Mouse (Mus musculus): ENCODE measurements around the gene Myo15b. TPM values are rescaled to one million over a fixed set of nuclear protein-coding genes. Genes with fewer than 3 reads are reported as not detected.
A peak's percentile ranks its signal among the peaks of the same experiment; 100 is the strongest.

The Myo15b gene
- total RNA-seq, 1 experiment from 2014 or later = not detected

DNA sequence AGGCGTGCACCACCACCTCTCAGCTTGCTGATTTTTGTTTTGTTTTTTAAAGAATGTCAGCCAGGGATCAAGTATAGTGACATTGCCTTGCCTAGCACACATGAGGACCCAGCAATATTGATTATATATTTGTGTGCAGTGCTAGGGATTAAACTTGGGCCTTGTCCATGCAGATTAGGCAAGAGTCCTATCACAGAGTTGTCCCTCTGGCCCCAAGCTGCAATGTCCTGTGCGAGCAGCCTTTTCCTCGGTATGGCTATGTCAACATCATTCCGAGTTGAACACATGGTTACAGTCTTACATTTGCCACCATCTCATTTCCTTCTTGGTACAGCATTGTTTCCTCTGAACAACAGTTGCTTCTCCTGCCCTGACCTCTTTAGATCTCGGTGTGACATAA lies 60.9 kb downstream of the Myo15b start:
- no peak for ATAC-seq (replicated peaks; ENCODE audit: insufficient number of reproducible peaks, low FRiP score, low TSS enrichment, poor library complexity, severe bottlenecking)

- 0 out of 2 replicates have a peak, but pooled peaks have one; percentile 68 for ATAC-seq (replicated peaks; ENCODE audit: insufficient number of reproducible peaks, low FRiP score, low TSS enrichment, poor library complexity, severe bottlenecking)
These were observed 62.1 kb downstream of the Myo15b start for GRCm38 (mm10) chr11:115920110-115920818.

DNA sequence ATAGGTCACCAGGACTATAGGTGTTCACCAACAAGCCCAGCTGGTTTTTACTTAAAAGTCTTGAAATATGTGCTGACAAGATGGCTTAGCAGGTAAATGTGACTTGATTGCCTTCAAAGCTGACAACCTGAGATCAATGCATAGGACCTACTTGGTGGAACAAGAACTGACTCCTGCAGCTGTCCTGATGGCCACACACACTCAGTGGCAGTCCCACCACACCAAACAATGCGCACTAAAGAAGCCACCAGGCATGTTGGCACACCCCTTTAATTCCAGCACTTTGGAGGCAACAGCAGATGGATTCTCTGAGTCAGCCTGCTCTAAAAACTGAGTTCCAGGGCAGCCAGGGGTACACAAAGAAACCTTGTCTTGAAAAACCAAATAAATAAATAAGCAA lies 63.8 kb downstream of the Myo15b start:
- no peak for ATAC-seq (replicated peaks; ENCODE audit: insufficient number of reproducible peaks, low FRiP score, low TSS enrichment, poor library complexity, severe bottlenecking)

- no peak for ATAC-seq (replicated peaks; ENCODE audit: insufficient number of reproducible peaks, low FRiP score, low TSS enrichment, poor library complexity, severe bottlenecking)
These were observed 70.8 kb downstream of the Myo15b start for GRCm38 (mm10) chr11:115929031-115929430.

DNA sequence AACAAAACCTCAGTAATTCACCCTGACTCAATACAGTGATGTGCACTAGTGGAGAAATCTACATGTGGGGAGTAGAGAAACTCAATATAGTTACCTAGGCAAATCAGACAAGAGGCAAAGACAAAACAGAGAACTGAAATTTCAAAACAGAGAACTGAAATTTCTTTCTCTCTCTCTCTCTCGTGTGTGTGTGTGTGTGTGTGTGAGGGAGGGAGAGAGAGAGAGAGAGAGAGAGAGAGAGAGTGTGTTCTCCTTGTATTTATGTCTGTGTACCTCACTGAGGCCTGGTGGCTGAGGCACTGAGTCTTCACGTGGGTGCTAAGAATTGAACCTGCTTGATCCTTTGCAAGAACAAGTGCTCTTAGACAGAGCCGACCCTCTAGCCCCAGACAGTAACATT lies 71.6 kb downstream of the Myo15b start:
- ATAC-seq (replicated peaks; ENCODE audit: insufficient number of reproducible peaks, low FRiP score, low TSS enrichment, poor library complexity, severe bottlenecking) = peak; percentile 34; the same call in 1 of the 2 replicates

GRCm38 (mm10) chr11:115931235-115931634 lies 73.0 kb downstream of the Myo15b start:
- no peak for ATAC-seq (replicated peaks; ENCODE audit: insufficient number of reproducible peaks, low FRiP score, low TSS enrichment, poor library complexity, severe bottlenecking)

GRCm38 (mm10) chr11:115933108-115933746 lies 75.0 kb downstream of the Myo15b start, which contains the start of the genes Sap30bp and Recql5:
Gene Sap30bp (plus strand): TSS chr11:115933282.
Gene Recql5 (minus strand): TSS chr11:115933477.
- peak; percentile 99 for ATAC-seq (replicated peaks; ENCODE audit: insufficient number of reproducible peaks, low FRiP score, low TSS enrichment, poor library complexity, severe bottlenecking)

DNA sequence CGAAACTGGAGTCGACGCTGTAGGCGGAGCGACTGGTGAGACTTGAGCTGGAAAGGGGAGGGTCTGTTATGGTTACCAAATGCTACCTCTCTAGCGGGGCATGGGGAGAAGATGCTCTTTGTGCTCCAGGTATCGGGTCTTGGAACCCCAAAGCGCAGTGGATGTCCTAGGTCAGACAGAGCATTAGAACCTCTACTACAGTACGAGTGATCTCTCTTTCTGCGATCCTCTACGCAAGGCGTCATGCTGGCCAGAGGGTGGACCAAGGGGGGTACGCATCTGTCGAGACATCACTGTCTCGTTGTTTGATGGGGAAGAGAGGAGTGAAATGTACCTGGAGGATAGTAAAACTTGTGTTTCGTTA lies 75.5 kb downstream of the Myo15b start:
- peak; percentile 12; the same call in 1 of the 2 replicates for ATAC-seq (replicated peaks; ENCODE audit: insufficient number of reproducible peaks, low FRiP score, low TSS enrichment, poor library complexity, severe bottlenecking)

- peak; percentile 69; the same call in 1 of the 2 replicates for ATAC-seq (replicated peaks; ENCODE audit: insufficient number of reproducible peaks, low FRiP score, low TSS enrichment, poor library complexity, severe bottlenecking)
These were observed 81.6 kb downstream of the Myo15b start for GRCm38 (mm10) chr11:115939690-115940329.

GRCm38 (mm10) chr11:115941980-115942379 lies 83.8 kb downstream of the Myo15b start:
- no peak for ATAC-seq (replicated peaks; ENCODE audit: insufficient number of reproducible peaks, low FRiP score, low TSS enrichment, poor library complexity, severe bottlenecking)

Other genes starting within 250 kb of the Myo15b start
- gene Mif4gd, start 245.4 kb upstream of the Myo15b start, total RNA-seq (2017) = 37.5 to 42.1 TPM (median 41.2 TPM) in 3 replicates
- 14.2 to 23.5 TPM (median 15.3 TPM) in 3 replicates for gene Slc25a19, start 230.1 kb upstream of the Myo15b start, total RNA-seq (2017)
- gene Grb2, start 149.8 kb upstream of the Myo15b start, total RNA-seq (2017) = 28.1 to 56.7 TPM (median 47.2 TPM) in 3 replicates
- gene Tmem94, start 93.0 kb upstream of the Myo15b start, total RNA-seq (2017) = 10.8 to 33.1 TPM (median 10.9 TPM) in 3 replicates
- gene Caskin2, start 44.8 kb upstream of the Myo15b start, total RNA-seq (2017) = 0.19 to 5.1 TPM (median 0.78 TPM) in 3 replicates
- 6.3 to 11.7 TPM (median 7.3 TPM) in 3 replicates for gene Tsen54, start 43.7 kb upstream of the Myo15b start, total RNA-seq (2017)
- gene Llgl2, start 34.4 kb upstream of the Myo15b start, total RNA-seq (2017) = 10.4 to 25.9 TPM (median 10.7 TPM) in 3 replicates
- gene Smim5, start 41.6 kb downstream of the Myo15b start, total RNA-seq (2017) = 0.87 to 5.0 TPM (median 0.96 TPM) in 3 replicates
- 0.49 TPM in 1 of 3 replicates, not detected in the others for gene Smim6, start 53.6 kb downstream of the Myo15b start, total RNA-seq (2017)
- 109 to 210 TPM (median 121 TPM) in 3 replicates for gene Sap30bp, start 74.9 kb downstream of the Myo15b start, total RNA-seq (2017)
- gene Recql5, start 75.1 kb downstream of the Myo15b start, total RNA-seq (2017) = 16.2 to 25.6 TPM (median 23.2 TPM) in 3 replicates
- gene Itgb4, start 116.3 kb downstream of the Myo15b start, total RNA-seq (2017) = not detected in 3 replicates
- gene Galk1, start 154.3 kb downstream of the Myo15b start, total RNA-seq (2017) = 3.6 to 6.4 TPM (median 5.8 TPM) in 3 replicates
- gene H3f3b, start 169.6 kb downstream of the Myo15b start, total RNA-seq (2017) = 1,370 to 2,118 TPM (median 2,068 TPM) in 3 replicates
- gene Unk, start 171.9 kb downstream of the Myo15b start, total RNA-seq (2017) = 8.3 to 18.3 TPM (median 11.6 TPM) in 3 replicates
- gene Unc13d, start 219.6 kb downstream of the Myo15b start, total RNA-seq (2017) = 27.7 to 53.1 TPM (median 29.1 TPM) in 3 replicates
- gene Wbp2, start 228.6 kb downstream of the Myo15b start, total RNA-seq (2017) = 59.0 to 73.8 TPM (median 62.7 TPM) in 3 replicates

Measured in monocyte, adult 5-6 weeks (primary cell).